Mouse (Mus musculus) heart, postnatal 14 days (tissue): ENCODE results near the gene Gm20219. TPM values are rescaled to one million over a fixed set of nuclear protein-coding genes. Genes with fewer than 3 reads are reported as not detected.

Experiments used
- DNase-seq, 2 experiments: peaks; one replicate each; pipeline ENCODE4 v3.0.0; 2021 to 2022
- intact Hi-C: fragments of 180-260 bp; cut with DNase I; formaldehyde crosslinking; loops from one replicate; pipeline ENCODE4 v1.15.1; 2025
- long read RNA-seq, 2 experiments: library from polyadenylated mRNA; stranded (forward); transcript quantifications; one replicate each; pipeline ENCODE4 v2.0.0; 2021
- total RNA-seq, 2 experiments: library from RNA; stranded (reverse); gene quantifications; 2 replicates each; pipeline ENCODE4 v1.2.3; 2021

Gene Gm20219
- under 1 TPM; 0.43 to 0.51 TPM for total RNA-seq
- long read RNA-seq, experiment 1, partial matches to known transcripts: 0 of 1 reads
- long read RNA-seq, experiment 1, other reads (novel, unspliced or antisense): 1 of 1 reads
- long read RNA-seq, experiment 2: 0 reads

DNA sequence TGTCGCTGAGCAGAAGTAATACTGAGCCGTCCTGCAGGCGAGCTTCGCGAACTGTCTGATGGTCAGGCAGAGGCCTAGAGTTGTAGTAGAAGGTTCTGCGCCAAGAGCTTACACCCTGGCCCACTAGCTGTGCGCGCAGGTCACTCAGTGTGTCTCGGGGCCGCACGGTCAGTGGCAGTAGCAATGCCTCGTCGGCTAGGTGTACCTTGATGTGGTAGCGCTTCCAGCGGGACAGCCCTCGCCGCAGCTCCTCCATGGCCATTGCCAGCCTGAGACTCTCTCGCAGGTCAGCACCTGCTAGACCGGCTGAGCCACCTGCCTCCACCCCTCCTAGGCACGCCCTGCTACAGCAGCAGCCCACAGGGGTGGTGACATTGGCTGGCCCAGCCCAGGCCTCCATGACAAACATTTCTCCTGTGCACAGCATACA lies at the start of gene Gm20219:
Gene Gm20219, minus strand, starts transcription at position 266 of the 430 bp plus-strand sequence.
- intact Hi-C loops: loop anchor here (5.0 kb wide), 1 partner anchor 72 kb away; no protein-coding TSS in a partner anchor
- DNase-seq: no peak

- DNase-seq: no peak
- intact Hi-C loops: loop anchor here (2.0 kb wide), 1 partner anchor 15 kb away; no protein-coding TSS in a partner anchor
These were observed 49.8 kb upstream of the Gm20219 start for GRCm38 (mm10) chr17:56604070-56604380.

- no peak for DNase-seq
These were observed 49.2 kb upstream of the Gm20219 start for GRCm38 (mm10) chr17:56603186-56604069.

DNA sequence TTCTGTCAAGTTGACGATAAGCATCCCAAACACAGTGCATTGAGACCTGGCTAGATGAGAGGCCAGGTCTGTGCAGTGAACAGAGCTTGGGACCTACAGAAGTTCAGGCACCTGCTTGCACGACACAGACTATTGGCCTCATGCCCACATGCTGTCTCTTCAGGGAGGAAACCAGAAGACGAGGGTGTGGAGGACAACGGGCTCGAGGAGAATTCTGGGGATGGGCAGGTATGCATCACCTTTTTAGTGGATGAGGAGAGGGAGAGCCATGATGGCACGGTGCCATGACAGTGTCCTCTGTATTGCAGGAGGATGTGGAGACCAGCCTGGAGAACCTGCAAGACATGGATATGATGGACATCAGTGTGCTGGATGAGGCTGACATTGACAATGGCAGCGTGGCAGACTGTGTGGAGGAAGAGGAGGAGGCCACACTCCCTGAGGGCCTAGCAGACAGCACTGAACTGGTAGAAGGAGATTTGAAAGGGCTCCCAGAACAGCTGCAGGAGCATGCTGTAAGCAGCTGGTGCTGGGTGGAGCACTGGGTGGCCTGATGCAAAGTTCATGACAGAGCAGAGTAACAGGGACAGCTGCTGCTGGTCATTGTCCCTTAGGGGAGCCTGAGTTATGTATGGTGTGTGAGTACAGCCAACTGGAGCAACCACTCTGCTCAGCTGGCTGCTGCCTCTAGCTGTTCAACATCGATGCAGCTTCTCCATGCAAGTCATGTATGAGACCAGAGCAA lies 39.5 kb upstream of the Gm20219 start:
- peak; percentile 54 for DNase-seq
- intact Hi-C loops: no loop called here

More at GRCm38 (mm10) chr17:56603186-56604069, 49.2 kb upstream of the Gm20219 start:
- intact Hi-C loops: loop anchor here (2.0 kb wide), 1 partner anchor 15 kb away; no protein-coding TSS in a partner anchor

DNA sequence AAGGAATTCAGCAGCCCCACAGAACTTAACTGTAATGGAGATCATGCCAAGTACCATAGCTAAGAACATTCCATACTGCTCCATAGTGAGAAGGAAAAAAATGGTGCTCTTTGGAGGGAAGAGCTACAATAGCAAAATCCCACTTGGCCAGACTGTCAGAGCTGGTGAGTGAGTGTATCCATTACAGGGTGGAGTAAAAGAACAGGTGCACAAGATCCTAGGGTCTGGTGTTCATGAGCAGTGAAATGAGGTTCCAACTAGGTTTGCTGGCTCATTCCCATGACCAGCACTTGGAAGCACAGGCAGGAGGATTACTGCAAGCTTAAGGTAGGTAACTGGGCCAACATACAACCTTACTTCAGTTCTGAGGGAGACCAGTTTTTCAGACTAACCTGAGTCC lies 38.4 kb upstream of the Gm20219 start:
- intact Hi-C loops: no loop called here
- no peak for DNase-seq

DNA sequence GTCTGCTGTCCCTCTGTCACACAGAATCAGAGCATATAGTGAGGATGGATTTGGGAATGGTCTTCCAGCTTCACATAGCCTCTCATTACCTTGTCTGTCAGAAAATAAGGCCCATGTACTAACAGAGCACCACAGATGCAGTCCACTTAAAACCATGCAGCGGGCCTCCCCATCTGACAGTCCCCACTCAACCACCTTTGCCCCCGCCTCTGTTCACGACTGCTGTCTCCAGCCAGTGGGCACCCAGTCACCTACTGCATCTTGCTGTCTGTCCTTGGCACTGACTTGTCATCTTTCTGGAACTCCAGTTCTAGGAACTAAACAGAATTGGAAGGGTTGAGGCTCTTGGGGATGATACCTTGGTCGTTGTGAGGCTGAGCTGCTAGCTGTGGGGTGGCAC lies 34.7 kb upstream of the Gm20219 start:
- DNase-seq: no peak
- intact Hi-C loops: loop anchor here (2.0 to 5.0 kb wide), 2 partner anchors 16 to 702 kb away; no protein-coding TSS in a partner anchor

- intact Hi-C loops: loop anchor here (2.0 to 5.0 kb wide), 2 partner anchors 17 to 700 kb away; no protein-coding TSS in a partner anchor
These were observed 33.6 kb upstream of the Gm20219 start for GRCm38 (mm10) chr17:56587773-56588172.

DNA sequence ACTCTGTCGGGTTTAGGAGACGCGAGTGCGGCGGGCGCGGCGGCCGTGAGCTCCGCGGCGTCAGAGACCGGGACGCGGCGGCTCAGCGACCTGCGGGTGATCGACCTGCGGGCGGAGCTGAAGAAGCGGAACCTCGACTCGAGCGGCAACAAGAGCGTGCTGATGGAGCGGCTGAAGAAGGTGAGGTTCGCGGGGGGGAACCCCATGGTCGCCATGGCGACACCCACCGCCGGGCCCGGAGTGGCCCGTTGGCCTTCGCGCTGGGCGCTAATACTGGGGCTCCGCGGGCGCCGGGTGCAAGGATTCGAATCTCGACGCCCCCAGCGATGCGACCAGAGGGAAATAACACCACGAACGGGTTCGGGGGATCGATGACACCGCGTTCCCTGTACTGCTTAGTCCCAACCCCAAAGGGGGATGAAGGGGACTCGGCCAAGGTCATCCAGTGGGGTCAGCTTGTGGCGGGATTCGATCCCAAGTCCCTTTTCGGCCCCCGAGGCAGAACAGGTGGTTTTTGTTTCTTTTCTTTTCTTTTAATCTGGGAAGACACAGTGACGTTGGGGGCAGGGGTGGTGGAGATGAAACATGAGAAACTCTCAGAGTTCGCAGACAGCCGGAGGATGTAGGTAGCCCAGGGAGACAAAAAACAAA lies 31.1 kb upstream of the Gm20219 start:
- DNase-seq: peak; percentile 57 to 58
- intact Hi-C loops: loop anchor here (5.0 kb wide), 1 partner anchor 698 kb away; no protein-coding TSS in a partner anchor

More at GRCm38 (mm10) chr17:56587773-56588172, 33.6 kb upstream of the Gm20219 start:
- DNase-seq: no peak

DNA sequence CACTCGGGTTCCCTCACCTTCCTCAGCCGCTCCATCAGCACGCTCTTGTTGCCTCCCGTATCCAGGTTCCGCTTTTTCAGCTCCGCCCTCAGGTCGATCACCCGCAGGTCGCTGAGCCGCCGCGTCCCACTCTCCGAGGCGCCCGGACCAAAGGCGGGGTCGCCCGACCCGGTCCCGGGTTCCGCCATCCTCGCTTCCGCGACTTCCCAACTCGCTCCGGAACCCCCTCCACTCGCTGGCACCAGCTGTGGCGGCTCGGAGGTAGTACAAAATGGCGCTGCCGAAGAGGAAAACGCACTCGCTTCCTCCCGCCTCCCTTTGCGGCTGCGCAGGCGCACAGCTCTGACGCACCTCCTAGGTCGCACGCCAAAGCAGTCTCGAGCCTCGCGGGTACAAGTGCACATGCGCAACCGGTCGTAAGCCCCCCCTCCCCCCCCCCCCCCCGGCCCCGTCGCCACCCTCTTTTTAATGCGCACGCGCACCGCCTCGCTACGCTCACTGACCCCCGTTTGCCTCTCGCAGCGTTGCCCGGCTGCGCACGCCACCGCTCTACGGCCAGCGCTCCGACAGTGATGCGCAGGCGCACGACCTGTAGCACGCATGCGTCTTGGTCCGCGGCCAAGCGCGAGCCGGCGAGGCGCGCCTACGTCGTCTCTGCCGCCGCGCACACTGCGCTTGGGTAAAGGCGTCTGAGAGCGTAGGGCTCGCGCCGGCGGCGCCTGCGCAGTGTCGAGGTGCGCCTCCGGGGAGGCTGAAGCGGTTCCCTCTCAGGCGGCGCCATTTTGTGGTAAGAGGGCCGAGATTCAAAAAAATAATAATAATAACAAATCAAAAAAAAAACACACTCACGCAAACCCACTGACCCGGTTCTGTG lies 30.3 kb upstream of the Gm20219 start, which contains the start of the genes Safb2 and Safb:
Gene Safb2, minus strand, starts transcription at position 329 of the 874 bp plus-strand sequence.
Gene Safb, plus strand, starts transcription at position 569 of the 874 bp plus-strand sequence.
- DNase-seq: peak; percentile 100
- intact Hi-C loops: loop anchor here (5.0 kb wide), 1 partner anchor 697 kb away; no protein-coding TSS in a partner anchor

DNA sequence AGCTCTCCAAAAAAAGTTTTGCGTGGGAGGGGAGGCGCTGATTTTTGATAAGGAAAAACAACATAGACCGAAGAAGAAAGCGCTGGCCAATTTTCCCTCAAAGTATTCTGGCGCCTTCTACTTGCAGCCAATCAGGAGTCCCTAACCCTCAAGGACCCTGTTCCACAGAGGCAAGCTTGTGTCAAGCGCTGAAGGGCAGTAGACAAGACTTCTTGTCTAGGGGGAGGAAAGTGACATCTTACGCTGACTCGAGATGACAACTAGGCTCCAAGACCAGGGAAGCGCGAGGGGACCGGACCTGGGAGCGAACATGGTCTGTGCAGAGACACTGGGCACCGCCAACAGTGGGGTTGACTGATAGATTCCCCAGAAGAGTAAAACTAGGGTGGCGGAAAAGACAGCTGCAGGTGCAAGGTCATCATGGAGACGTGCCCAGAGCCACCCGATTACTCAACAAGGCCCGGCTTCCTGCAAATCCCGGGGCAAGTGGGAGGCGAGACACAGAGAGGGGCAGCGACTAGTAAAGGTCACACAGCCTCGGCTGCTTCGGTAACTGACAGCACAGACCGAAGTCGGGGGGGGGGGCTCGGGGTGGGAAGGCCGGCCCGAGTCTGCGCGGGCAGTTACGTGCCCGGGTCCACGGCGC lies 29.5 kb upstream of the Gm20219 start:
- intact Hi-C loops: no loop called here
- DNase-seq: peak; percentile 44

- DNase-seq: no peak
- intact Hi-C loops: no loop called here
These were observed 28.9 kb upstream of the Gm20219 start for GRCm38 (mm10) chr17:56583071-56583470.

GRCm38 (mm10) chr17:56572939-56573338 lies 18.8 kb upstream of the Gm20219 start:
- DNase-seq: no peak
- intact Hi-C loops: no loop called here

DNA sequence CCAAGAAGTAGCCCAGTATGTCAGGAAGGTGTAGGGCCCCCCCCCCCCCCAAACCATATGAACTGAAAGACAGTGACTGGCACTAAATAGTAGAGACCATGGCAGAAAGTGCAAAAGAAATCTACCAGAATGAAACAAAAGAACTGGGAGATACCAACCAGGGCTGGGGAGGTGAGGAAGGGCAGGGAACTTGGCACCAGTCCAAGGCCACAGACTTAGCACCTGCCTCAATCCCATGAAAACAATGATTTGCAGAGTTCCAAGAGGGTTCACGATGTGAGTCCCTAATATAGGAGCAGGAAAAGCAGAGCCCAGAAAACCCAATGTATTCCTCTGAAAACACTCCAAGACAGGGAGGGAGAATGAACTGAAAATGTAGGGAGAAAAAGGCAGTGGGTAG lies 18.0 kb upstream of the Gm20219 start:
- DNase-seq: no peak
- intact Hi-C loops: no loop called here

DNA sequence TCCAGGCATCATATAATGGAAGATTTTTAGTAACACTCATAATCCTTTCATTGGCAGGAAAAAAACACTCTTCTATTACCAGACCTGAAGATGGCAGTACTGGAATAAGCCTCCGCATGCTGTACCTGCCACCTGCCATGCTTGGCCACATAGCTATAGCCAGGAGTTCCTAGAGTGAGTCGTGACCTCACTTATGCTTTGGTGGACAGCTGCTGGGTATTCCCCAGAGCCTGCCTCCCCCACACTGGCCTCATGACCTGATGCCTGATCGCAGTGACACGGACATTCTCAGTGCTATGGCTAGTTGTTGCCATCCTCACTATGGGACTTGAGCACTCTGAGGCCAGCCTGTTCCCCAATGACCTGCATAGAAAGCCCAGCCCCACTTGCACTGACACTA lies 16.1 kb upstream of the Gm20219 start:
- DNase-seq: no peak
- intact Hi-C loops: no loop called here

DNA sequence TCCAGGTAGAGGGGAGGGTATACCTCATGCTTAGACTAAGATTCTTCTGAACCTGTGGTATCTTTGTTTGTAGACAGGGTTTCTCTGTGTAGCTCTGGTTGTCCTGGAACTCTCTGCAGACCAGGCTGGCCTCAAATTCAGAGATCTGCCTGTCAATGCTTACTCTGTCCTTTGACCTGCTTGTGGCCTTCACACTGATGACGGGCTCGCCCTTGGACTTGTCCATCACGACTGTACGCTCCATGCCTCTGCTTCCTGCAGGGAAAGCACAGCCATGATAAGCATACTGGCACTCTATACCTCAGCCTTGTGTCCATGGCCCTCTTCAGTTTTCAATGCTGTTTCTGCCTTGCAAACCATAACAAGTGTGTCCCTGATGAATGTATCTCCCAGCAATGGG lies 13.2 kb upstream of the Gm20219 start:
- intact Hi-C loops: no loop called here
- DNase-seq: no peak

DNA sequence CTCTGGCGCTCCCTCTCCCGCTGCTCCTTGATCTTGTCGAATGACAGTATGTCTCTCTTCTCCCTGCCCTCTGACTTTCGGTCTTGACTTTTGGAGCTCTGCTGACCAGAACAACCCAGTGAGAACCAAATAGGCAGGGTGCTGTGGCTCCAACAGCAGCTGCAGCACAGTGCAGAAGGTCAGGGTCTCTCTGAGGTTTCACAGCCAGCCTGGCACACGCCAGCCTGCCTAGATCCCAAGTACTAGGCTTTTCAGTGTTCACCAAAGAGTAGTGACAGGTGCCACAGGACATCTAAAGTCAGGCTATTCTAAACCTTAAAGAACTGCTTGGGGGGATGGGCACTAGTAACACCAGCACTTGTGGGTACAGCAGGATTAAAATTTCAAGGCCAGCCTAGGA lies 12.7 kb upstream of the Gm20219 start:
- intact Hi-C loops: no loop called here
- DNase-seq: no peak

DNA sequence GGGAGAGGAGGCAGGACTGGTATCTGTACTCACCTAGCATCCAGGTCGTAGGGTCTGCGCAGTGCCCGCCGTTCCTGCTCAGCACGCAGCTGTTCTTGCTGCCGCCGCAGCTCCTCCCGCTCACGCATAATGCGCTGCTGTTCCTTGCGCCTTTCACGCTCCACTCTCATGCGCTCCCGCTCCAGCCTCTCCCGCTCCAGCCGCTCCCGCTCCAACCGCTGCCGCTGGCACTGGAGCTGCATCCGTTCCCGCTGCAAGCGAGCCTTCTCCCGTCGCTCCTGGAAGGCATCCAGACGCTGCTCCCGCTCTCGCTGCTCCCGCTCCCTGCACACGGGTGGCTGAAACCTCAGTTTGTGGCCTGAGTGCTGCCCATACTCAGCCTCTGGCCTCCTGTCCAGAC lies 12.1 kb upstream of the Gm20219 start:
- DNase-seq: no peak
- intact Hi-C loops: no loop called here

DNA sequence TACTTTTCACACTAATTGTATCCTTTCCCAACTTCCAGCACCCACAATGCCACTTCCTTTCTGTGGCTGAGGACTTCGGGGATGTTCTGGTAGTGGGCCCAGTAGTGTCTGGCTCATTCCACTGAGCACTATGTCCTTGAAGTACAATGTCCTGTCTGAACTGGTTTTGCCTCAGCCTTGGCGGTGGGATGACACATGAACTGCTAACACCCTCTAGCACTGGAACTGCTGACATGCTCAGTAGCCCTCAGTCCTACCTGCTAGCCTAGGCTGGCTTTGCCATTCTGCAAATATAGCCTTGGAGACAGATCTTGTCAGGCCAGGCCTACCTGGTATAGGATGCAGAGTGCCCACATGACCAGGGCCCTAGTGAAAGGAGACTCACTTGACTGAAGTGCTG lies 7.7 kb upstream of the Gm20219 start:
- intact Hi-C loops: loop anchor here (5.0 kb wide), 1 partner anchor 105 kb away; no protein-coding TSS in a partner anchor
- DNase-seq: no peak

GRCm38 (mm10) chr17:56560131-56560530 lies 5.9 kb upstream of the Gm20219 start:
- intact Hi-C loops: loop anchor here (5.0 kb wide), 1 partner anchor 107 kb away; no protein-coding TSS in a partner anchor
- DNase-seq: no peak
